Mouse (Mus musculus): Measurements from ENCODE around the gene Ppia. TPM values are rescaled to one million over a fixed set of nuclear protein-coding genes. Genes with fewer than 3 reads are reported as not detected.
A peak's percentile ranks its signal among the peaks of the same experiment; 100 is the strongest.

Ppia gene
- total and polyA plus RNA-seq, 2 experiments = 472 to 1,424 TPM

DNA sequence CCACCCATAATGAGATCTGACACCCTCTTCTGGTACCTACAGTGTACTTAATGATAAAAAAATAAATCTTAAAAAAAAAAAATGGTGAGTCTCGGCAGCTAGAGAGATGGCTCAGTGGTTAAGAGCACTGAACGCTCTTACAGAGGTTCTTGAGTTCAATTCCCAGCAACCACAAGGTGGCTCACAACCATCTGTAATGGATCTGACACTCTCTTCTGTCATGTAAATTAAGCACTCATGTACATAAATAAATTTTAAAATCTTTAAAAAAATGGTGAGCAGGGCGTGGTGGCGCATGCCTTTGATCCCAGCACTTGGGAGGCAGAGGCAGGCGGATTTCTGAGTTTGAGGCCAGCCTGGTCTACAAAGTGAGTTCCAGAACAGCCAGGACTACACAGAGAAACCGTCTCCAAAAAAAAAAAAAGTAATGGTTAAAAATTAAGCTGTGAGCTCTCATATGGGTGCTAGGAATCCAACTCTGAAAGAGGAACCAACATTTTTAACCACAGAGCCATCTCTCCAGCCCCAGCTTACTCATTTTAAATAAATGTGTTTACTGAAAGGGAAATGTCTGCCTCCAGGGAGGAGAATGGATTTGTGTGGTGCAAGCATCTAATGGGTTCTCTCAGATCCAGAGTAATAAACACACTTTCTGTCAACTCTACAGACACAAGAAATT lies 48.1 kb downstream of the Ppia start:
- H3K4me3 ChIP-seq (ENCODE audit: insufficient read depth, low read depth, low read length) = no peak overlapping the region
- H3K4me1 ChIP-seq (ENCODE audit: control insufficient read depth, insufficient read depth, low read length) = no peaks in the 10 kb centered on the region
- DNase-seq (ENCODE audit: extremely low read depth, low read depth, low spot score) = no peak
- no peaks in the 10 kb centered on the region for H3K27me3 ChIP-seq (ENCODE audit: control insufficient read depth, insufficient read depth, low read length)
- 84% methylated on average over 6 of the region's 6 CpGs for WGBS
- H3K27ac ChIP-seq (replicated peaks; ENCODE audit: insufficient read depth, low read depth, low read length) = no peak overlapping the region
- H3K79me2 ChIP-seq (ENCODE audit: control insufficient read depth, insufficient read depth, low read length) = no peaks in the 10 kb centered on the region
- H3K36me3 ChIP-seq (ENCODE audit: control insufficient read depth, insufficient read depth, low read length) = peaks cover 2% of the 10 kb centered on the region; the same call in 1 of the 2 replicates
- H3K9ac ChIP-seq (ENCODE audit: low read depth, low read length) = no peak overlapping the region
- TF ChIP-seq CTCF (IDR thresholded peaks at IDR 0.05; ENCODE audit: low read depth, low read length) (no peak), POLR2A (IDR thresholded peaks at IDR 0.05; ENCODE audit: extremely low read depth, insufficient read depth, low read length) (no peak)

DNA sequence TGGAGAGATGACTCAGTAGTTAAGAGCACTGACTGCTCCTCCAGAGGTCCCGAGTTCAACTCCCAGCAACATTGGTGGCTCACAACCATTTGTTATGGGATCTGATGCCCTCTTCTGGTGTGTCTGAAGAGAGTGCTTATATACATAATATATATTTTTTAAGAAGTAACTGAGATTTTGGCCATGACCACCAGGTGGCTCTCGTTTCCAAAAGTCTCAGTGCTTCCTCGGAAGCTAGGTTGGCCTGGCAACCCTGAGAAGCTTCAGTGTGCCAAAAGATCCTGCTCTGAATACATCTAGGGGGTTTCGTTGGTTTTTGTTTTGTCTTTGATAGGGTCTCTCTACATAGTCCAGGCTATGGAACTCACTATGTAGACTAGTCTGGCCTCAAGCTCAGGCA lies 49.9 kb downstream of the Ppia start:
- 20% methylated on average over 4 of the region's 4 CpGs for WGBS
- no peaks in the 10 kb centered on the region; the same call in 1 of the 2 replicates for H3K79me2 ChIP-seq (ENCODE audit: control insufficient read depth, insufficient read depth, low read length)
- no peaks in the 10 kb centered on the region for H3K27me3 ChIP-seq (ENCODE audit: control insufficient read depth, insufficient read depth, low read length)
- no peak overlapping the region for H3K9ac ChIP-seq (ENCODE audit: low read depth, low read length)
- H3K36me3 ChIP-seq (ENCODE audit: control insufficient read depth, insufficient read depth, low read length) = peaks cover 5% of the 10 kb centered on the region; the same call in 1 of the 2 replicates
- TF ChIP-seq CTCF (IDR thresholded peaks at IDR 0.05; ENCODE audit: low read depth, low read length) (peak; percentile 48; the same call in 1 of the 2 replicates), POLR2A (IDR thresholded peaks at IDR 0.05; ENCODE audit: extremely low read depth, insufficient read depth, low read length) (no peak)
- H3K4me1 ChIP-seq (ENCODE audit: control insufficient read depth, insufficient read depth, low read length) = peaks cover 3% of the 10 kb centered on the region; the same call in 1 of the 2 replicates
- no peak overlapping the region for H3K27ac ChIP-seq (replicated peaks; ENCODE audit: insufficient read depth, low read depth, low read length)
- peak; percentile 53 for DNase-seq (ENCODE audit: extremely low read depth, low read depth, low spot score)
- H3K4me3 ChIP-seq (ENCODE audit: insufficient read depth, low read depth, low read length) = no peak overlapping the region

DNA sequence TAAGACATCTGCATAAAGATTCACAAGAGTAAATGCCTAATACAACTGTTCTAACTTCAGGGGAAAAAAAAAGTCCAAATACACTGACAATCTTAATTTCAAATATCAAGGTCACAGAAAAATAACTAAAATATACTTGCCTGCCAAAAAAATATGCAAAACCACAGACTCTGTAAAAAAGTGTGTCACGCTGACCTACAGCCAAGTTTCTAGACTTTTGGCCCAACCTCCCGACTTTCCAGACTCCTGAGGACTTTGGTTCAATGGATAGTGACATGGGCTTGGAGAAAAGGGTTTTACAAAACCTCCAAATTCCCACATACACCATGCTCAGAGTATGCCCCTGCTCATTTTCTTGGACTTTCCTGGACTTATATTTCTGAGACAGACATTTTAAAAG lies 53.3 kb downstream of the Ppia start:
- H3K9ac ChIP-seq (ENCODE audit: low read depth, low read length) = no peak overlapping the region
- H3K4me3 ChIP-seq (ENCODE audit: insufficient read depth, low read depth, low read length) = no peak overlapping the region
- DNase-seq (ENCODE audit: extremely low read depth, low read depth, low spot score) = peak; percentile 45
- no peak overlapping the region for H3K27ac ChIP-seq (replicated peaks; ENCODE audit: insufficient read depth, low read depth, low read length)
- H3K27me3 ChIP-seq (ENCODE audit: control insufficient read depth, insufficient read depth, low read length) = no peaks in the 10 kb centered on the region
- H3K79me2 ChIP-seq (ENCODE audit: control insufficient read depth, insufficient read depth, low read length) = peaks cover 10% of the 10 kb centered on the region
- H3K36me3 ChIP-seq (ENCODE audit: control insufficient read depth, insufficient read depth, low read length) = peaks cover 9% of the 10 kb centered on the region
- WGBS = 9% methylated on average over 2 of the region's 2 CpGs
- H3K4me1 ChIP-seq (ENCODE audit: control insufficient read depth, insufficient read depth, low read length) = peaks cover 22% of the 10 kb centered on the region; the same call in 1 of the 2 replicates
- no peak for TF ChIP-seq CTCF (IDR thresholded peaks at IDR 0.05; ENCODE audit: low read depth, low read length)
- TF ChIP-seq POLR2A (IDR thresholded peaks at IDR 0.05; ENCODE audit: extremely low read depth, insufficient read depth, low read length) = no peak

Other genes with a start within 250 kb of the Ppia start
- 0.09 and 0.13 TPM in 2 replicates for gene A730071L15Rik, start 215.4 kb upstream of the Ppia start, total RNA-seq (2014; rRNA removed)
- gene A730071L15Rik, start 215.4 kb upstream of the Ppia start, polyA plus RNA-seq (2012; rRNA removed) = 0.05 TPM in 1 of 2 replicates, not detected in the other
- 10.6 and 12.8 TPM in 2 replicates for gene Nudcd3, start 215.0 kb upstream of the Ppia start, total RNA-seq (2014; rRNA removed)
- gene Nudcd3, start 215.0 kb upstream of the Ppia start, polyA plus RNA-seq (2012; rRNA removed) = 14.6 and 16.7 TPM in 2 replicates
- gene Npc1l1, start 185.3 kb upstream of the Ppia start, total RNA-seq (2014; rRNA removed) = not detected in 2 replicates
- gene Npc1l1, start 185.3 kb upstream of the Ppia start, polyA plus RNA-seq (2012; rRNA removed) = 0.05 TPM in 1 of 2 replicates, not detected in the other
- 28.5 and 31.8 TPM in 2 replicates for gene Ddx56, start 147.7 kb upstream of the Ppia start, total RNA-seq (2014; rRNA removed)
- 19.2 and 30.0 TPM in 2 replicates for gene Ddx56, start 147.7 kb upstream of the Ppia start, polyA plus RNA-seq (2012; rRNA removed)
- gene Tmed4, start 140.6 kb upstream of the Ppia start, total RNA-seq (2014; rRNA removed) = 42.2 and 43.1 TPM in 2 replicates
- gene Tmed4, start 140.6 kb upstream of the Ppia start, polyA plus RNA-seq (2012; rRNA removed) = 80.1 and 83.2 TPM in 2 replicates
- gene Ogdh, start 123.8 kb upstream of the Ppia start, total RNA-seq (2014; rRNA removed) = 69.9 and 106 TPM in 2 replicates
- 71.1 and 85.2 TPM in 2 replicates for gene Ogdh, start 123.8 kb upstream of the Ppia start, polyA plus RNA-seq (2012; rRNA removed)
- 3.0 and 4.4 TPM in 2 replicates for gene Zmiz2, start 26.4 kb upstream of the Ppia start, total RNA-seq (2014; rRNA removed)
- gene Zmiz2, start 26.4 kb upstream of the Ppia start, polyA plus RNA-seq (2012; rRNA removed) = 14.7 and 15.2 TPM in 2 replicates
- 35.8 and 44.4 TPM in 2 replicates for gene H2afv, start 29.0 kb downstream of the Ppia start, total RNA-seq (2014; rRNA removed)
- 30.9 and 31.1 TPM in 2 replicates for gene H2afv, start 29.0 kb downstream of the Ppia start, polyA plus RNA-seq (2012; rRNA removed)
- 11.2 and 12.6 TPM in 2 replicates for gene Purb, start 60.5 kb downstream of the Ppia start, total RNA-seq (2014; rRNA removed)
- 2.5 and 2.6 TPM in 2 replicates for gene Purb, start 60.5 kb downstream of the Ppia start, polyA plus RNA-seq (2012; rRNA removed)
- 1.1 and 2.6 TPM in 2 replicates for gene Myo1g, start 105.5 kb downstream of the Ppia start, total RNA-seq (2014; rRNA removed)
- gene Myo1g, start 105.5 kb downstream of the Ppia start, polyA plus RNA-seq (2012; rRNA removed) = 1.4 and 2.3 TPM in 2 replicates
- 16.5 and 18.6 TPM in 2 replicates for gene Ccm2, start 131.4 kb downstream of the Ppia start, total RNA-seq (2014; rRNA removed)
- gene Ccm2, start 131.4 kb downstream of the Ppia start, polyA plus RNA-seq (2012; rRNA removed) = 43.7 and 49.6 TPM in 2 replicates
- under 0.01 TPM in 2 replicates for gene Nacad, start 190.6 kb downstream of the Ppia start, total RNA-seq (2014; rRNA removed)
- 0.02 TPM in 1 of 2 replicates, not detected in the other for gene Nacad, start 190.6 kb downstream of the Ppia start, polyA plus RNA-seq (2012; rRNA removed)
- gene Tbrg4, start 210.6 kb downstream of the Ppia start, total RNA-seq (2014; rRNA removed) = 17.7 and 18.0 TPM in 2 replicates
- 49.4 and 71.0 TPM in 2 replicates for gene Tbrg4, start 210.6 kb downstream of the Ppia start, polyA plus RNA-seq (2012; rRNA removed)
- not detected in 2 replicates for gene Wap, start 223.2 kb downstream of the Ppia start, total RNA-seq (2014; rRNA removed)
- gene Wap, start 223.2 kb downstream of the Ppia start, polyA plus RNA-seq (2012; rRNA removed) = not detected in 2 replicates
- gene Ramp3, start 243.1 kb downstream of the Ppia start, total RNA-seq (2014; rRNA removed) = 0.07 and 0.09 TPM in 2 replicates
- 0.09 and 0.16 TPM in 2 replicates for gene Ramp3, start 243.1 kb downstream of the Ppia start, polyA plus RNA-seq (2012; rRNA removed)